Mouse (Mus musculus) left cerebral cortex, adult 11 months (tissue): ENCODE results near the gene Zmat3.
A peak's percentile ranks its signal among the peaks of the same experiment; 100 is the strongest.

Experiments used
- DNase-seq: peaks from one replicate; pipeline ENCODE4 v3.0.0; 2022; ENCODE audit warnings: low spot score

The Zmat3 gene

GRCm38 (mm10) chr3:32365546-32366245, at the start of gene Zmat3:
Zmat3 (minus strand) TSS chr3:32366014.
- DNase-seq = peak; percentile 54

DNA sequence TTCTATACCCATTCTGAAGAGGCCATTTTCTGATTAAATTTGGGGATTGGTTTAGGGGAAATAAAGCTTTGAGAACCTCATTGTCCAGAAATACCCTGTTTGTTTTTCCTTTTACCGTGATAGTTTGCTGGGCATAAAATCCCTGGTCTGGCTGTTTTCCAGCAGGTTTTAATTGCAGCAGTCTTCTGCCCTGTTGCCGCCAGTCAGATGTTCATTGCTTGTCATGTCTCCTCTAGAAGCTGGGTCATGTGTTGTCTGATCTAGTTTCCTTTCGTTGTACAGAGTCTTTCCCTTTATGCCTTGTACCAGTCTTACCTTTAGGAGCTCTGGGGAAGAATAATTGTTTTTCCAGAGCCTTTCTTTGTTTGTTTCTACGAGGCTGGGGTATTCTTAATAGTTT, 48.6 kb upstream of the Zmat3 start:
- DNase-seq = no peak

DNA sequence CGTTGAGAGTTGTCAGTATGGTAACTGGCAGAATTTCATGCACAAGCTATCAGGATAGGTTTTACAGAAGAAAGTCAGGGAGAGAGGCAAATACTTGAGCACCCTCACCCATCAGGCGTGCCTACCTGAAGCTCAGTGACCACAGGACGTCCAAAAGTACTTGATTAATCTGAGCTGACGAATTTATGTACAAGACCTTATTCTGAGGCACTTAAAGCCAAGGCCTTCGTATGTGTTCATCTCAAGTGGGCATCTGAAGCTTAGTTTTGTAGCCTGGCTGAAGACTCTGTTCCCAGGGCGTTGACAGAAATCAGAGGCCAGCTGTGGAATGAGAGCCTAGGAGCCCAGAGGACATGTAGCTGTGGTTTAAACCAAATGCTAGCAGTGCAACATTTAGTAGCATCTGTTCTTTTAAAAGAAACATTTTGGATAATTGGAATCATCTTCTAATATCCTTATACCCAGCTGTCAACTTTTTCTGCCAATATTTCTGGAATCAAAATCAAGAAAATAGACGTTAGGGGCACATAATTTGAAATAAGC, 46.8 kb upstream of the Zmat3 start:
- no peak for DNase-seq

DNA sequence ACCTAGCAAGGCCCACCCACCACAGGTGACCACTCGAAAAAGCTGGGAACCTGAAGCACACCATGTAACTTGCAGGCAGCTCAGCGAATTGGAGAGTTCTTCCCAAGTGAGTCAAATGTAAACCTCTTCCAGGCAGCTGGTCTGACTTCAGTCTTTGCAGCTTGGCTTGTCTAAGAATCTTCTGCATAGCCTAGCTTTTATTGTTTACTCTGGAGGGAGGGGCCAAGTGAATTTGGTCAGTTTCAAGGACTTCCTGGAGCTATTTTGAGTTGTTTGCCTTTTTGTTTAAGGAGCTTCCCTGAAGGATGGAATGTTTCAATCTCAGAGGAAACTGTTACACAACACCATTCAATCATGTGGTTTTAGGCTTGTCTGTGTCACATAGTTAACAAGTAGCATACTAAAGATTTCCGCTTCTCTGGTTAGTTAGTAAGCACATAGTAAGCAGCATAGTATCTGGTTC, 43.0 kb upstream of the Zmat3 start:
- no peak for DNase-seq

GRCm38 (mm10) chr3:32406804-32407203, 41.0 kb upstream of the Zmat3 start:
- DNase-seq = no peak

DNA sequence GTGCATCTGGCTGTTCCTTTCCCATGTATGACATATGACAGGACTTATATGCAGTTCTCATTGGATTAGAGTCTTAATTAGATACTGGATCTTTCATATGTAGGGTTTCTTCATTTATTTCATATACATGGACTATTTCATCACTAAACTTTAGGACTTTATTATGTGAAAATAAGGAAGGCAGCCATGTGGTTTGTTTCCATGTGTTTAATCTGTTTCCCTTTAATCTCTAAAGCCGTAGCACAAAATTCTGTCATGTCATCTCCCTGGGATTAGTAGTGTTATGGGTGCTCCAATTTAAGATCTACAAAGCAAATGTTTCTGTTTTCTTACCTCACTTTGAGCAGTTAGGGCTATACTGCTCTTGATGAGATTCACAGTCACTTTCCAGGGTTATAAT, 39.9 kb upstream of the Zmat3 start:
- DNase-seq = no peak

DNA sequence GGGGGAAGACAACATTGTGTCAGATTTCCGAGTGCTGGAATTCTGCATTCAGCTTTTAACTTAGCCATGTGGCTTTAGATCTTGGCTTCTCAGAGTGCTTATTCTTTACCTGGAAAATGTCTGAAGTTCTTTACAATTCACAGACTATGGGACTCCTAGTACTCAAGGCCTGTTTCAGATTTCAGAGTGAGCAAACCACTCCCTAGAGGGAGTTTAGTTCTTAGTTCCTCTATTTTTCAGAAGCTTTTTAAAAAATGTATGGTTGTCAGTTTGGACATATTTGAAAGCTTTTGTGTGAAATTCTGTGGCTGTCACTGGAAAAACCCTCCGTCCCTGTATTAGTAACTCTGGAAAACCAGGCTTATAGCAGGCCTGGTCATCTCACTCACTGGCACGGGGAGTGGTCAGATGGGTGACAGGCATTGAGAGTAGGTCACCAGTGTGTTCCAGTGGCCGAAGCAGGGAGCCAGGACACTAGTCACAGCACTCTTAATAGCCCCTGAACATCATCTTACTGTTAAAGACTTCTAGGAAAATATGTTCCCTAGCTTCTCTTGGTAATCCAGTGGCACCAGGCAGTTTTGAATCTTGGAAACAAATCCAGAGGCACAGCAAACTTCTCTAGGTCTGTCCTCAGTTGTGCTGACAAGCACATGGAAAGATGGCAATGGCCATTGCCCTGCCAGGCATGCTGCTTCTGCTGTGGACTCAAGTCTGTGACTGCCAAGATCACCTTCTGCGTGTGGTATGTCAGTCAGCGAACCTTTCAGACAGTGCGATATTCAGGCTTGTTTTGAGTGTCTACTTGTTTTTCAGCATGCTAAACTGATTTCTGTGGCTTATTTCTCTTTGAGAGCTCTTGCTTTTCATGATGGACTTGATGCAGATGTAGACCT, 37.4 kb upstream of the Zmat3 start:
- DNase-seq = no peak

DNA sequence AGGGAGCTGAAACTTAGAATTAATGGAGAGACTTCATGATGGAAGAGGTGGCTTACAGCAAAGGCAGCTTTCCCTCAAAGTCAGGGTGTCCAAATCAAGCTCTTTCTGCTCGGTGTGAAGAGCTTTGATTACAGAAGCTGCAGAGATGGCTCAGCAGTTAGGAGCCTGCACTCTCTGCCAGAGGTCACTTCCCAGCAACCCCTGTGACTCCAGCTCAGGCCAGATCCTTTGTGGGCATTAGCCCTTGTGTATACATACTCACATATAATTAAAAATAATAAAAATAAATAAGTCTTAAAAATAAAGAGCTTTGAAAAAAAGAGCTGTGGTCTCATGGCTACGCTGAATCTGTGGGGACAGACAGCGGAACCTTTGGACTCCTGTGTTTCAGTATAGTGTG, 35.8 kb upstream of the Zmat3 start:
- DNase-seq = no peak

- no peak for DNase-seq
Observed at GRCm38 (mm10) chr3:32399931-32400330, 34.1 kb upstream of the Zmat3 start.

DNA sequence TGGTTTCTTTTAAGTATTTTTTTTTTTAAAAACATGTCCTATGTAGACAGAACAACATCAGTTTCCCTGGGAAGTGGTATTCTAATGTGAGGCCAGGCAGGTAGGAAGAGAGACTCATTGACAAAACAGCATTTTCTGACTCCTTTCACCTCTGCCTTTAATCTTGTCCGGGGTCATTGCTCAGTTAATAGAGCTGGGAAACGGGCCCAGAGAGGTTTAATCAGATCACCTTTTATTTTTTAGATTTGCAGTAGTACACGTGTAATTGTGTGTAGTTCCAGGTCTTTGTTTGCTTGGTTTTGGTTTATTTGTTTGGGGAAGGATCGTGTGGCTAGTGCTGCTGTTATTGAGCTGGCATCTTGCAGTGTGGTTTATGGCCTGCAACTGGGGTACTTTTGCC, 33.6 kb upstream of the Zmat3 start:
- no peak for DNase-seq

DNA sequence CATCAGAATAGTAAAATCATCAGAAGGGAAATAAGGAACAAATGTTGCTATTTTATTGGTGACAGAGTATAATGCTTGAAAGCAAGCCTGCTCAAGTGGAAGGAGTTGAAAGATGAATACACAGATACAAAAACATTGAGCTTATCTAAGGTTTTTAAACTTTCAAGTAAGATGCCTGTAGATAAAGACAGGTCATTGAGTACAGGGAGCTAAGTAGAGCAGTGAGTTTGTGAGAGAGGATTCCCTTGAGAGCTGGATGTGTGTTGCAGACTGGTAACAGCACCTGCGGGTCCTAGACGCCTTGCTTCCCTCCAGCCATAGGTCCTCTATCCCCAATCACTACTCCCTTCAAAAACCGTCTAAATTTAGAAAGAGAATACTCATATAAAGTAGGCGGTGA, 32.8 kb upstream of the Zmat3 start:
- DNase-seq = no peak

GRCm38 (mm10) chr3:32398175-32398538, 32.3 kb upstream of the Zmat3 start:
- DNase-seq = no peak

DNA sequence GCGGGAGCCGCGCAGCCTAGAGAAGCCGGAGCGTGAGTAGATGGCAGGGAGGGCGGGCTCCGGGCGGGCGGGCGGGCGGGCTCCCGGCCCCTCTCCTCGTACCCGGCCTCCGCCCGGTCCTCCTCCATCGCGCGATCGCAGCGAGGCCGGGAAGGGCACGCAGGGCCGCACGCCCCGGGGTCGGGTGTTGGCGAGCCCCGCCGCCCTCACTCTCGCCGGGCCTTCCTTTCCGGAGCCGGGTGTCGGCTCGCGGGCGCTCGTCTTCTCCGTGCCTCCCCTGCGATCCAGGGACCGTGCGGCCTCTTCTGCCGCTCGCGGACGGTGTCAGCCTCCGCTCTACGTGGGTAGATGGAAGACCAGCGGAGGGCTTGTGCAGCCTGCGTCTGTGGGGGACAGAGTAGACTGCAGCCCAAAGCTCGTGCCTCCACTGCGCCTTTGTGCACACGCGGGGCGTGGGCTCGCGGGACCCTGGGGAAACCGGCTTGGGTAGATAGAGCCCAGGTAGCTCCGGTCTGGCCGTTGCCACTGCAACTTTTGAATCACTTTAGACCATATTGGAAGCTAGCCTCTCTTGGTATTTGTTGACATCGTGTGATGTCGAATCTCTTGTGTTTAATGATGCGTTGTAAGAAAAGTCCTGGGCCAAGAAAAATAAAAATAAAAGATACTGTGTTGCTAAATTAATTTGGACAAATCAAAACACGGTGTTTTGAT, 31.8 kb upstream of the Zmat3 start, which contains the start of gene Pik3ca:
Pik3ca (plus strand) TSS at position 211 of the 714 bp plus-strand sequence.
- DNase-seq = peak; percentile 41

- DNase-seq = peak; percentile 94
Observed at GRCm38 (mm10) chr3:32396794-32397460, 31.1 kb upstream of the Zmat3 start.

DNA sequence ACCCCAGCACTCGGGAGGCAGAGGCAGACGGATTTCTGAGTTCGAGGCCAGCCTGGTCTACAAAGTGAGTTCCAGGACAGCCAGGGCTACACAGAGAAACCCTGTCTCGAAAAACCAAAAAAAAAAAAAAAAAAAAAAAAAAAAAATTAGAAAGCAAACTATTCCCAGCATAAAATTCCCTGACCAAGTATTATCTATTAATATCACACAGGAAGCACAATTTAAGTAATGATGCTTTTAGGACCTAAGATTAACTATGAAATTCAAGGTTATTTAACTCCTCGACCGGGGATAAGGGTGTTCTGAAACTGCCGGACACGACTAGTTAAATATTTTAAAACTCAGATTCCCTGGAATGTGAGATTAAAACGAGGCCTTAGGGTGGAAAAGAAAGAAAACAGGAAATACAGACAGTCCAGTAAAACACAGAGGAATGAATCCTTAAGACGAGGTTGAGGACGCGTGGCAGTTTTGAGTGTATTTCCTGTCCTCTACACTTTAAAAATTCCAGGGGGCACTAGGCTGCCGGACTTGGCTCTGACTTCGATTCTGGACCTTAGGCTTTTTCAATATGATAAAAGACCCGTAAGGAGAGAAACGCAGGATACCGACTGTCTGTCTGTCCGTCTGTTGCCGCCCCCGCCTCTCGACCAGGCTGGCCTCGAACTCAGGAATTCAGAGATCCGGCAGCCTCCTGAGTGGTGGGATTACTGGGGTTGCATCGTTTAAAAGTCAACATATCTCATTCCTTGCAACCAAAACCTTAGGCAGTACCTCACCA, 30.1 kb upstream of the Zmat3 start:
- DNase-seq = peak; percentile 24

DNA sequence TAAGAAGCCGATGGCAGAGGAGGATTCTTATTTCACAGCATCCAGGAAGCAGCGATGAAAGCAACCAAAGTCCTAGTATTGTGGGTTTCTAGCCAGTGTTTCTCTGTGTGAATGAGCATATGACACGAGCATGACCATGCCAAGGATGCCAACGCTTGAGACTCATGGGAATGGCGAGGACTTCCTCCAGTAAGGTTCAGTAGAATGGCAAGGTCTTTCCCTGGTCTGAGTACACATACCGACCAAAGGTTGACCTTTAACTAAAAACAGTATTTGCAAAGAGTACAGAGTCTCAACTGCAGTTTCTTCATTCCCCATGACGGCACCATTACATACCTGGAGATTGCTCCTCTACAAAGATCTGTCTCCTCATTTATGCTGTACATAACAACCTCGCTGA, 28.2 kb upstream of the Zmat3 start:
- DNase-seq = no peak

- DNase-seq = no peak
Observed at GRCm38 (mm10) chr3:32392841-32393240, 27.0 kb upstream of the Zmat3 start.

DNA sequence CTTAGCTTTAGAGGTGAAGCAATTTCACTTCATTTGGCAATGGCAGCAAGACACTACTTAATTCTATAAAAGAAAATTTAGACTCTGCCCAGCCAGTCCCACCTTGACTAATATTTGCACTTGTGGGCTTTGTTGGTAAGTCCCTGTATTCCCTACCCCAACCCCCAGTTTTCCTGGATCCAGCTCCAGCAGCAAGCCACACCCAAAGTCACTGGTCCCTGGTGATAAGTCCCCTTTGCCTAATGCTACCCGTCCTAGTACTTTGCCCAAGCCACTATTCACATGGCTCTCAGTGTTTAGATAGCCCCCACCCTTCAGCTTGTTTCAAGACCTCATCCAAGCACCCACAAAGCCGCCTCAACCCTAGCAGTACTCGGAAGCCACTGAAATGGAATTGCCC, 15.7 kb upstream of the Zmat3 start:
- no peak for DNase-seq

DNA sequence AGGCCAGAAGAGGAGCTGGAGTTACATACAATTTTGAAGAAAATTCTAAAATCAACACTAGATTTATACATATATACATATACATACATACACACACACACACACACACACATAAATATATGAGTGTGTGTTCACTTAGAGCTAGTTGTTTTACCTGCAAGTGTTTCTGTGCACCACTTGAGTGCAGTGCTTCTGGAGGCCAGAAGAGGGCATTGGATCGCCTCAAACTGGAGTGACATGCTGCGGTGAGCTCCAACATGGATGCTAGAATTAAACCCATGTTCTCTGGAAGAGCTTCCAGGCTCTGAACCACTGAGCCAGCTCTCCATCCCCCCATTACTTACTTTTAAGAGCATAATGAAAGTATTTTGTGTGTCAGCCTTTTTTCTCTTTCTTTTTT, 14.1 kb upstream of the Zmat3 start:
- no peak for DNase-seq

DNA sequence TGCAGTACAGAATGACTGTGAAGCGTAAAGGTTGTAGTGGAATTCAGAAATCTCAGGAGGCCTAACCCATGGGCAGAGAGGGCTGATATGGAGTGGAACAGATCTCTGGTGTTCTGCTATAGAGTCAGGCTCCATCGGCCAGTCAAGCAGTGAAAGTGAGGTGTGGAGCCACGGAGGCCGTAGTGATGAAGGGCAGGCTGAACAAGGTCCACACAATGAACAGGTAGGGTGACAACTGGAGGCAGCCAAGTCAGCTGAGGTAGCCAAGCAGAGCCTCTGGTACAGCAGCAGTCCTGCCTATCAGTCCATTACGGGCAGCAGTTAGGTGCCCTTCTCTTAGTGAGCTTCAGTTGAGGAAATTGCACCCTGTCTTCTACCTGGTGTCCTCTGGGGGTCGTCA, 7.4 kb upstream of the Zmat3 start:
- DNase-seq = no peak

- no peak for DNase-seq
Observed at GRCm38 (mm10) chr3:32372470-32372869, 6.7 kb upstream of the Zmat3 start.
